Mouse (Mus musculus): ENCODE results near the gene Shd.

- TF ChIP-seq CTCF (IDR thresholded peaks at IDR 0.05; ENCODE audit: low read depth) (no peak), EP300 (IDR thresholded peaks at IDR 0.05; ENCODE audit: low read depth) (no peak)
These were observed 39.6 kb downstream of the Shd start for GRCm38 (mm10) chr17:56009962-56010240.
